Mouse (Mus musculus) cortical plate, adult 2 months (tissue): ENCODE measurements around the gene Mei1.

ENCODE experiments used
- CTCF ChIP-seq: fragments of 200-500 bp; IDR thresholded peaks from 2 replicates; pipeline ENCODE4 v1.5.1; 2011; ENCODE audit warnings: mild to moderate bottlenecking, control low read depth, low read length; ENCODE audit not compliant: insufficient read depth; ENCODE audit errors: extremely low read depth
- POLR2A ChIP-seq: fragments of 200-500 bp; IDR thresholded peaks from 2 replicates; pipeline ENCODE4 v1.6.1; 2011; ENCODE audit warnings: mild to moderate bottlenecking, low read length, control low read depth; ENCODE audit not compliant: insufficient read depth; ENCODE audit errors: extremely low read depth

DNA sequence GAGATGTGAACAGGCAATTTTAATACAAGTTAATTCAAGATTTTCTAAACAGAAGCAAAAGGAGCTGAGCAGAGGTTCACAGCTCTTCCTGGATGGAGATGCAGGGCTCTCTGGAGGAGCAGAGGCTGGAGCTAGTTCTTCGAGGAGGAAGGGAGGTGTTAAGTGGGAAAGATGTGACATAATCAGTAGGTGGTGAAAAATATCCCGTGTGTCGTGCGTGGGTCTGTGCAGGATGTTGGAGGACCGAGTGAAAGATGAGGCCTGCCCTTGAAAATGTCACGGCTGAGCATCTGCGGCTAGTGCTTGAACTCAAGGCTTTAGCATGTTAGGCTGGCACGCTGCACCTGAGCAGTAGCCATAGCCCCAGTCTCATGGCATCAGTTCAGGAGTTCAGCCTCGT, 15.8 kb downstream of the Mei1 start:
- TF ChIP-seq CTCF, result no peak
- no peak for TF ChIP-seq POLR2A
